ENCODE assay signal across 25 mouse cellular contexts in the genomic region with DNA sequence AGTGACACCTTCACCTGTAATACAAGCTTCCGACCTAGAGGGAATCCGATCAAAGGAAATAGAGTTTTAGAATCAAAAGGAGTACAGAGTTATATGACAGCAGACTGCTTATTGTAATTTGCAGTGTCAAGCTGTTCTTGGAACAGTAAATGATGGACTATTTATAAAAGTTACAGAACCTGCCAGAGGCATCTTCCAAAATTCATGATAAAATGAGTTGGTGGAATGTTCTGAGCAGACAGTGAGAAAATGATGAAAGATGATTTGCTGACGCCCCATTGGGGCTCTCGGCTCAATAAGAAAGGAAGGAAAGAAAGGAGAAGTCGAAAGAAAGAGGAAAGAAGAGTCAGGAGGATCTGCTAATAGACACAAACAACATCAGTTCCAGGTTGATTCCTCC.
"Had no signal": no experiment of that assay in that cellular context is flagged by ENCODE, and none has a peak within 500 bp of the region (broad histone marks: within the 10 kb centered on the region; RNA-seq: fewer than 3 reads in every experiment).

No protein-coding gene starts in this region.

- H3K27ac ChIP-seq: kidney, postnatal 0 days; layer of hippocampus, adult 2 months; limb, embryonic 10.5 days; limb, embryonic 13.5 days; liver, embryonic 12.5 days; liver, embryonic 15.5 days; lung, embryonic 15.5 days; midbrain, embryonic 10.5 days; midbrain, embryonic 13.5 days; neural tube, embryonic 13.5 days; stomach, postnatal 0 days had no signal

- ATAC-seq: intestine, postnatal 0 days; liver, embryonic 12.5 days; midbrain, embryonic 13.5 days; midbrain, embryonic 16.5 days had no signal

- H3K9ac ChIP-seq: limb, embryonic 13.5 days; liver, embryonic 12.5 days; liver, embryonic 15.5 days; lung, embryonic 15.5 days; midbrain, embryonic 13.5 days; neural tube, embryonic 13.5 days had no signal

- H3K36me3 ChIP-seq: limb, embryonic 10.5 days; limb, embryonic 13.5 days; liver, embryonic 12.5 days; liver, embryonic 15.5 days; lung, embryonic 15.5 days; midbrain, embryonic 10.5 days; midbrain, embryonic 13.5 days; neural tube, embryonic 13.5 days had no signal

- H3K4me1 ChIP-seq: limb, embryonic 10.5 days; limb, embryonic 13.5 days; liver, embryonic 12.5 days; liver, embryonic 15.5 days; lung, embryonic 15.5 days; megakaryocyte, embryonic 14.5 days; midbrain, embryonic 10.5 days; midbrain, embryonic 13.5 days; neural tube, embryonic 13.5 days had no signal

- H3K9me3 ChIP-seq: limb, embryonic 10.5 days; limb, embryonic 13.5 days; liver, embryonic 12.5 days; liver, embryonic 15.5 days; lung, embryonic 15.5 days; midbrain, embryonic 10.5 days; midbrain, embryonic 13.5 days; neural tube, embryonic 13.5 days had no signal

- H3K27me3 ChIP-seq: limb, embryonic 13.5 days; liver, embryonic 12.5 days; liver, embryonic 15.5 days; lung, embryonic 15.5 days; megakaryocyte, embryonic 14.5 days; midbrain, embryonic 13.5 days; neural tube, embryonic 13.5 days had no signal

- H3K4me3 ChIP-seq: layer of hippocampus, adult 2 months; limb, embryonic 10.5 days; limb, embryonic 13.5 days; liver, embryonic 12.5 days; liver, embryonic 15.5 days; lung, embryonic 15.5 days; megakaryocyte, embryonic 14.5 days; midbrain, embryonic 10.5 days; midbrain, embryonic 13.5 days; myocyte; neural tube, embryonic 13.5 days had no signal

- DNase-seq: kidney, adult 2 months; kidney, postnatal 25 days; layer of hippocampus, postnatal 36 days; liver; lung, adult 18-20 months; lung, postnatal 10 days; lung, postnatal 36 days; retina, postnatal 1 day; right cerebral cortex, postnatal 4 days; thymus, postnatal 25 days had no signal

- H3K4me2 ChIP-seq: limb, embryonic 13.5 days; liver, embryonic 12.5 days; liver, embryonic 15.5 days; lung, embryonic 15.5 days; midbrain, embryonic 13.5 days; neural tube, embryonic 13.5 days had no signal
